Mouse (Mus musculus): ENCODE measurements around the gene Ccdc57. TPM values are rescaled to one million over a fixed set of nuclear protein-coding genes. Genes with fewer than 3 reads are reported as not detected.

Ccdc57 gene
- polyA plus RNA-seq, 1 experiment from 2014 or later, result 5.6 TPM

DNA sequence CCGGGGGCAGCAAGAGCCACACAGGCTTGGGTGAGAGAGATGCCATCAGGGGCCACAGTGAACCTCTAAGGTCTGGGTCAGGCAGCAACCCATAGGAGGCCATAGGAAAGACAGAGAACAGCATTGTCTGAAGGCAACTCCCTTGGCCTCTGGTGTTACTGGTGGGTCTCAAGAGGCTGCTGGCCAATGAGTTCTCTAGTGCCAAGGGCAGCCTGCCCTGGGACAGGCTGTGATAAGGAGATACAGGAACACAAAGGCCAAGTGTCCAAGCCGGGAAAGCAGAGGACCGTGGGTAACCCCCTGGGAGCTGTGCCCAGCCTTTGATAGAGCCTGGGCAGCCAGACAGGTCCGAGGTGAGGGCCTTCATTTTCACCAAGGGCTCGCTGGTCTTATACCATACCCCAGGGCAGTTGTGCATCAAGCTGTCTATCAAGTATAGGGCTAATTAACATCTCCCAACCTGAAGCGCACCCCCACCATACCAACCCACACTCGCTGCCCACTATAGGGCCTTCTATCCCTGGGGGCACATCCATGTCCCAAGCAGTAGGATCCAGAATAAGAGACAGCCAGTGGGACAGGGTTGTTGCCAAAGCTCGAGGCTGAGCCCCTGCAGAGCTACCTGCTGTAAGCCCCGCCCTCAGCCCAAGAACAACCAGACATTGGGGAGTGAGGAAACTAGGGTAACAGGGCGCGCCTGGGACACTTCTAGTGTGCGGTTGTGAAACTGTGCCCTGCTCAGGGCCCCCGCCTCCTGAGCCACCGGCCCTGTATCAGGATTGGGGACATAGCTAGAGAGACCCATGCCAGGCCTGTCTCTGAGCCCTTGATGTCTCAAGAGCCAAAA lies 111.4 kb downstream of the Ccdc57 start:
- peaks cover 29% of the 10 kb centered on the region for H3K4me1 ChIP-seq (ENCODE audit: control insufficient read depth, insufficient read depth, low read length)
- H3K36me3 ChIP-seq (ENCODE audit: control insufficient read depth, insufficient read depth, low read length), result peaks cover 63% of the 10 kb centered on the region
- H3K27me3 ChIP-seq (ENCODE audit: control insufficient read depth, insufficient read depth, low read length), result no peaks in the 10 kb centered on the region
- H3K27ac ChIP-seq (ENCODE audit: low read length), result no peak overlapping the region
- H3K4me2 ChIP-seq (replicated peaks; ENCODE audit: low read depth, low read length), result peak overlapping the region; percentile 97; the same call in 1 of the 2 replicates
- peak overlapping the region; percentile 94 for H3K4me3 ChIP-seq (ENCODE audit: low read depth, low read length)
- WGBS, result 82% methylated on average over 14 of the region's 14 CpGs
- H3K9me3 ChIP-seq (ENCODE audit: control insufficient read depth, low read depth, low read length), result no peaks in the 10 kb centered on the region
- H3K9ac ChIP-seq (replicated peaks; ENCODE audit: low read depth, low read length), result peak overlapping the region; percentile 92; the same call in 1 of the 2 replicates
- no peak for ATAC-seq (ENCODE audit: insufficient number of reproducible peaks, insufficient read depth, low FRiP score, low read depth)

DNA sequence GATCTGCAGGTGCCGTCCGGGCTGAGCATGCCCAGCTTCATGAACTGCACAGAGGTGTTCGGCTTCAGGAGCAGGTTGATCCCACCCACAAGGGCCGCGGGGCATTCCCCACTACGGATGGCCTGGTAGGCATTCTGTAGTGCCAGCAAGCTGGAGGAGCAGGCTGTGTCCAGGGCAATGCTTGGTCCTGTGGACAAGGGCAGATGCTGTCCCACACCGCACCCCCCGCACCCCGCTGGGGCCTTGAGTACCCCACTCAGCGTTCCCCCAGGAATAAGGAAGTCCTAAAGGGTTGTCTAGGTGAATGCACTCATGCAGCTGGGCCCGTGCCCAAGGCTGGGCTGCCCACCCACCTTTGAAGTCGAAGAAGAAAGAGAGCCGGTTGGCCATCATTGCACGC lies 112.1 kb downstream of the Ccdc57 start:
- H3K4me1 ChIP-seq (ENCODE audit: control insufficient read depth, insufficient read depth, low read length), result peaks cover 26% of the 10 kb centered on the region
- H3K4me2 ChIP-seq (replicated peaks; ENCODE audit: low read depth, low read length), result no peak overlapping the region
- ATAC-seq (ENCODE audit: insufficient number of reproducible peaks, insufficient read depth, low FRiP score, low read depth), result no peak
- 94% methylated on average over 14 of the region's 14 CpGs for WGBS
- peaks cover 69% of the 10 kb centered on the region for H3K36me3 ChIP-seq (ENCODE audit: control insufficient read depth, insufficient read depth, low read length)
- no peak overlapping the region for H3K4me3 ChIP-seq (ENCODE audit: low read depth, low read length)
- no peak overlapping the region for H3K9ac ChIP-seq (replicated peaks; ENCODE audit: low read depth, low read length)
- H3K27me3 ChIP-seq (ENCODE audit: control insufficient read depth, insufficient read depth, low read length), result no peaks in the 10 kb centered on the region
- no peak overlapping the region for H3K27ac ChIP-seq (ENCODE audit: low read length)
- H3K9me3 ChIP-seq (ENCODE audit: control insufficient read depth, low read depth, low read length), result no peaks in the 10 kb centered on the region

DNA sequence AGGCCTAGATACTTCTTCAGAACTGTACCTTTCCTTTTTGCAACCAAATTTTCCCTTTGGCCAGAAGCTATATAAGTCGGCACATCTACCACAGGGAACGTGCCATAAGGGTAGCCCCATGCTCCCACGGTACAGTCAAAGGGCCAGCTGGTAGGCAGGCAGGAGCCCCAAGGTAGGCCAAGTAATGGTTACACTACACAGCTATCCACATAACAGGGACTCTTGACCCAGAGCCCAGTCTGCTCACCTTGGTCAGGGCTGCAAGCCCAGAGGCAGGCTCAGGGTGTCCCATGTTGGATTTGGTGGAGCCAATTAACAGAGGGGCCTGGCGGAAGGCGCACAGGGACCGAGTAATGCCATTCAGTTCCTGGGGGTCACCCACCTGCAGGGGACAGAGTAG lies 113.1 kb downstream of the Ccdc57 start:
- Histone ChIP-seq H3K4me3 (ENCODE audit: low read depth, low read length) (no peak overlapping the region), H3K36me3 (ENCODE audit: control insufficient read depth, insufficient read depth, low read length) (peaks cover 79% of the 10 kb centered on the region), H3K27ac (ENCODE audit: low read length) (no peak overlapping the region), H3K9me3 (ENCODE audit: control insufficient read depth, low read depth, low read length) (no peaks in the 10 kb centered on the region), H3K9ac (replicated peaks; ENCODE audit: low read depth, low read length) (no peak overlapping the region), H3K4me1 (ENCODE audit: control insufficient read depth, insufficient read depth, low read length) (peaks cover 18% of the 10 kb centered on the region), H3K27me3 (ENCODE audit: control insufficient read depth, insufficient read depth, low read length) (no peaks in the 10 kb centered on the region), H3K4me2 (replicated peaks; ENCODE audit: low read depth, low read length) (no peak overlapping the region)
- ATAC-seq (ENCODE audit: insufficient number of reproducible peaks, insufficient read depth, low FRiP score, low read depth), result no peak
- WGBS, result 92% methylated on average over 6 of the region's 6 CpGs

DNA sequence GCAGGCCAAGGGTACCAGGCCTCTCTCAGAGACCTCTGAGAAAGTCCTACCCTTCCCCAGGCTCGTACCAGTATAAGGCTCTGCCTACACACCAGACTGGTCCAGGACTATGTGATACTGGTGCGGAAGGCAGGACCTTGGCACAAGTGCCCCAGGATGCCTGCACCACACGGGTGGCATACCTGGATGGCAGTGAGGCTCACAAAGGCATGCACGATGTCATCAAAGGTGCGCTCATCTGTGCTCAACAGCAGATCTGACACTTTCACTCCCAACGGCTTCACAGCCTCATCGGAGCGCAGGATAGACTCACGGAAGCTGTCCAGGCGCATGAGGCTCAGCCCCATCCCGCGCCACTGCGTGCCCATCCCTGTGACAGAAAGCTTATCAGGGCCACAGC lies 114.4 kb downstream of the Ccdc57 start:
- ATAC-seq (ENCODE audit: insufficient number of reproducible peaks, insufficient read depth, low FRiP score, low read depth), result no peak
- no peak overlapping the region for H3K9ac ChIP-seq (replicated peaks; ENCODE audit: low read depth, low read length)
- H3K27me3 ChIP-seq (ENCODE audit: control insufficient read depth, insufficient read depth, low read length), result no peaks in the 10 kb centered on the region
- peaks cover 18% of the 10 kb centered on the region for H3K4me1 ChIP-seq (ENCODE audit: control insufficient read depth, insufficient read depth, low read length)
- no peak overlapping the region for H3K4me2 ChIP-seq (replicated peaks; ENCODE audit: low read depth, low read length)
- H3K27ac ChIP-seq (ENCODE audit: low read length), result no peak overlapping the region
- H3K4me3 ChIP-seq (ENCODE audit: low read depth, low read length), result no peak overlapping the region
- WGBS, result 97% methylated on average over 13 of the region's 13 CpGs
- no peaks in the 10 kb centered on the region for H3K9me3 ChIP-seq (ENCODE audit: control insufficient read depth, low read depth, low read length)
- H3K36me3 ChIP-seq (ENCODE audit: control insufficient read depth, insufficient read depth, low read length), result peaks cover 92% of the 10 kb centered on the region

DNA sequence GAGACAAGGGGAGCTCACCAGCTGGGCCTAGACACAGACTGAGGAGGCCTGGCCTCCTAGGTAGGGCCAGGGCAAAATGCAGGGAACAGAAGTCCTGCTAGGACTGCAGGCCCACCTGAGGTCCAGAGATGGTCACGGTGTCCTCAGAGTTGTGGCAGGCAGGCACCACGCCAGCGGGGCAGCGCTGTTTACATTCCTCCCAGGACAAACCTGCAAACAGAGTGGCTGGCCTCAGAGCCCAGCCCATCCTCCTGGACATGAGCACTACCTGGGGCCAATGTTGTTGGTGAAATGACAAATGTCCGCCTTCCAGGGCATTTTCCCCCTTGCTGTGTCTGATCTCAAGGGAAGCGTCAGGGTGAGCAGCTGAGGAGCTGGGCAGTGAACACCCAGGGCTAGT lies 115.3 kb downstream of the Ccdc57 start:
- no peaks in the 10 kb centered on the region for H3K27me3 ChIP-seq (ENCODE audit: control insufficient read depth, insufficient read depth, low read length)
- peaks cover 100% of the 10 kb centered on the region for H3K36me3 ChIP-seq (ENCODE audit: control insufficient read depth, insufficient read depth, low read length)
- no peak overlapping the region for H3K4me2 ChIP-seq (replicated peaks; ENCODE audit: low read depth, low read length)
- H3K9ac ChIP-seq (replicated peaks; ENCODE audit: low read depth, low read length), result no peak overlapping the region
- H3K4me3 ChIP-seq (ENCODE audit: low read depth, low read length), result no peak overlapping the region
- H3K4me1 ChIP-seq (ENCODE audit: control insufficient read depth, insufficient read depth, low read length), result peaks cover 12% of the 10 kb centered on the region
- no peak for ATAC-seq (ENCODE audit: insufficient number of reproducible peaks, insufficient read depth, low FRiP score, low read depth)
- 81% methylated on average over 6 of the region's 6 CpGs for WGBS
- no peak overlapping the region for H3K27ac ChIP-seq (ENCODE audit: low read length)
- no peaks in the 10 kb centered on the region for H3K9me3 ChIP-seq (ENCODE audit: control insufficient read depth, low read depth, low read length)

DNA sequence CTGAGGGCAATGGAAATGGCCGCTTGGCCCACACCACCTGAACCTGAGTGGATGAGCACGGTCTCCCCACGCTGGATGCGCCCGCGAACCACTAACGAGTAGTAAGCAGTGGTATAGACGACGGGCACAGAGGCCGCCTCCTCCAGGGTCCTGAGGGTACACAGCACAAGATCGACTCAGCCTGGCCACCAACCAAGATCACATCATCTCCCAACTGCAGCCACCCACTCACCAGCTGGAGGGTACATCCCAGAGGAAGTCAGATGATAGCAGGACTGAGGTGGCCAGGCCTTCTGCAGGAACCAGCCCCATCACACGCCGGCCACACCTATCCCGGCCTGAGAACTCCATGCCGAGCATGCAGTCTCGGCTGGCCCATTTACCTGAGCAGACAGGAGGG lies 120.6 kb downstream of the Ccdc57 start:
- Histone ChIP-seq H3K4me1 (ENCODE audit: control insufficient read depth, insufficient read depth, low read length) (no peaks in the 10 kb centered on the region), H3K4me2 (replicated peaks; ENCODE audit: low read depth, low read length) (no peak overlapping the region), H3K9ac (replicated peaks; ENCODE audit: low read depth, low read length) (no peak overlapping the region), H3K36me3 (ENCODE audit: control insufficient read depth, insufficient read depth, low read length) (peaks cover 99% of the 10 kb centered on the region), H3K27ac (ENCODE audit: low read length) (no peak overlapping the region), H3K27me3 (ENCODE audit: control insufficient read depth, insufficient read depth, low read length) (no peaks in the 10 kb centered on the region), H3K4me3 (ENCODE audit: low read depth, low read length) (no peak overlapping the region), H3K9me3 (ENCODE audit: control insufficient read depth, low read depth, low read length) (no peaks in the 10 kb centered on the region)
- WGBS, result 94% methylated on average over 16 of the region's 16 CpGs
- ATAC-seq (ENCODE audit: insufficient number of reproducible peaks, insufficient read depth, low FRiP score, low read depth), result no peak

DNA sequence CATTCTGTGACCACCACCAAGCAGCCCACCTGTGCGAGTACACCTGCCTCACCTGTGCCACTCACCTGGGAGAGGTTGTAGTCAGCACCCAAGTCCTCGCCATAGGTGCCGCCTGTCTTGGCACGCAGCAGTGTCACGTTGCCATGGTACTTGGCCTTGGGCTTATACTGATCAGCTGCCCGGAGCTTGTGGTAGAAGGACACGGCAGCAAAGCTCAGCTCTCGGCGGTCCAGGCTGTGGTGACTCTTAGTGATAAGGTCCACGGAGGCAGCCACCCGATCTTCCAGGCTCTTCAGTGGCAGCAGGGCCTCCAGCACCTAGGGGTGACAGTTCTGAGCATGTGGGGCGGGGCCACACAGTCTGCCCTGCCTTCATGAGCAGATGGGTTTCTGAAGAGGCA lies 124.7 kb downstream of the Ccdc57 start:
- Histone ChIP-seq H3K9me3 (ENCODE audit: control insufficient read depth, low read depth, low read length) (no peaks in the 10 kb centered on the region), H3K4me2 (replicated peaks; ENCODE audit: low read depth, low read length) (no peak overlapping the region), H3K27me3 (ENCODE audit: control insufficient read depth, insufficient read depth, low read length) (no peaks in the 10 kb centered on the region), H3K4me1 (ENCODE audit: control insufficient read depth, insufficient read depth, low read length) (no peaks in the 10 kb centered on the region), H3K9ac (replicated peaks; ENCODE audit: low read depth, low read length) (no peak overlapping the region), H3K4me3 (ENCODE audit: low read depth, low read length) (no peak overlapping the region), H3K27ac (ENCODE audit: low read length) (no peak overlapping the region), H3K36me3 (ENCODE audit: control insufficient read depth, insufficient read depth, low read length) (peaks cover 77% of the 10 kb centered on the region)
- ATAC-seq (ENCODE audit: insufficient number of reproducible peaks, insufficient read depth, low FRiP score, low read depth), result no peak
- 91% methylated on average over 12 of the region's 12 CpGs for WGBS

DNA sequence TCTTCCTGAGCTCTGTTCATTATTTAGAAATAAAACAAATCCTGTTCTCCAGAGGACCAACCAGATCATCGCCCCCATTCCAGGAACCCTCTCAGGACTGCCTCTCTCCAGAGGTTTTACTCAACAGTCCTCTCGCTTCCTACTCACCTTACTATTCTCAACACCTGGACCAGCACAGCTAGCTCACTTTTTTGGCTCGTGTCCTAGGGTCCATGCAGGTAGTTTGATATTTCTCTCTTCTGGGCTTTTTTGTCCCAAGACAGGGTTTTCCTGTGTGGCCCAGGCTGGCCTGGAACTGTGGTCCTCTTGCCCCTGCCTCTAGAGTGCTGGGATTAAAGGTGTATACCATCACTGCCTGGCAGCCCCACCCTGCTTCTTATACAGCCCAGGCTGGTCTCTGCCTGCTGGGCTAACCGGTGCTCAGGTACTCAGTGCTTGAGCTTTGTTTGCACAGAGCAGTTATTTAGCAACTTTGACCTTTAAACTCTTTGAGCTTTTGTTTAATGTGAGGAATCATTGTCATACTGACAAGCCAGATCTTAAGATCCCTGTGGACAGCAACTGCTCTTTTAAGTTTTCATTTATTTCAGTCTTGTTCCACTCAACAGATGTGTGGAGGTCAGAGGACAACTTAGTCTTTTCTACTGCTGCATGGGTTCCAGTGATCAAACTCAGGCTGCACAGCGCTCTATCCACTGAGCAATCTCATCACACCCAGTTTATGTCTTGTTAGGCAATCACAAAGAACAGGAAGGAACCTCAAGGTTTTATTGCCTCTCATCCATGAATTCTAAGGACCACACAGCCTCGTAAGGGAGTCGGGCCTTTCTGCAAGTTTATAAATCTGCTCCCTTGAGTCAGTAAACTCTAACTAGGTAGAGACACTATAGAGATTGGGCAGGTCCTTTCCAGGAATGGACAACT lies 127.0 kb downstream of the Ccdc57 start:
- no peaks in the 10 kb centered on the region for H3K27me3 ChIP-seq (ENCODE audit: control insufficient read depth, insufficient read depth, low read length)
- H3K36me3 ChIP-seq (ENCODE audit: control insufficient read depth, insufficient read depth, low read length), result peaks cover 54% of the 10 kb centered on the region
- no peaks in the 10 kb centered on the region for H3K4me1 ChIP-seq (ENCODE audit: control insufficient read depth, insufficient read depth, low read length)
- 87% methylated on average over 7 of the region's 7 CpGs for WGBS
- ATAC-seq (ENCODE audit: insufficient number of reproducible peaks, insufficient read depth, low FRiP score, low read depth), result no peak; the same call in 1 of the 2 replicates
- H3K9ac ChIP-seq (replicated peaks; ENCODE audit: low read depth, low read length), result no peak overlapping the region
- no peak overlapping the region for H3K4me2 ChIP-seq (replicated peaks; ENCODE audit: low read depth, low read length)
- H3K9me3 ChIP-seq (ENCODE audit: control insufficient read depth, low read depth, low read length), result no peaks in the 10 kb centered on the region
- no peak overlapping the region for H3K27ac ChIP-seq (ENCODE audit: low read length)
- no peak overlapping the region for H3K4me3 ChIP-seq (ENCODE audit: low read depth, low read length)
